Mouse (Mus musculus) right cerebral cortex, postnatal 25 days (tissue): Measurements from ENCODE around the gene Gripap1.
"Not testable (repeated sequence)": the region's sequence is repeated elsewhere in the genome, so short reads cannot be mapped to it uniquely, and the experiment has no call there.

Experiments
- DNase-seq: peaks from one replicate; pipeline ENCODE4 v3.0.0; 2022

The Gripap1 gene

DNA sequence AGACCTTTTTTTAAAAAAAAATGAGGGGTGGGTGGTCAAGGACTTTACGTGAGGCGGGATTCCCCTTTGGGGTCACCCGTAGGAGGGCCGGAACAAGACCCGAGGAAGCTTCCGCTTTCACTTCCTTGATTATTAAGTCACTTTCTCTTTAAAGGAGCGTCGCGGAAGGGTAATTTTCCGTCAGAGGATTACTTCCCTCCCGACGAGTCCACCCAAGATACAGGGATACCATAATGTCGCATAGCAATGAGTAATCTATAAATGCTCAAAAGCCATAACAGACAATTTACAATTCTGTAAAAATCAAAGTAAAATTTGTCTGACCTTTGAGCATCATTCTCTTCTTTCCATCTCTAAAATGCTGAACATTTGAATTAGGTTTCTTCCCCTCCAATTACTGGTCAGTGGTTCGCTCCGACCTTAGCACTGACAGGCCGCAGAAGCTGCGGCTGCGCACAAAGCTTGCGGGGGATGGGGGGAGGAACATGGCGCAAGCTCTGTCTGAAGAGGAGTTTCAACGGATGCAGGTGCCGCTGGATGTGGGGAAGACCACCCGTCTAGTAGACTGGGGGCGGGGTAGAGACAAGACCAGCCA is at the start of gene Gripap1:
Gene Gripap1, plus strand, starts transcription at position 224 of the 595 bp plus-strand sequence.
- DNase-seq, result peak; percentile 62

GRCm38 (mm10) chrX:7740082-7740819 is 49.3 kb upstream of the Gripap1 start:
- DNase-seq, result no peak

DNA sequence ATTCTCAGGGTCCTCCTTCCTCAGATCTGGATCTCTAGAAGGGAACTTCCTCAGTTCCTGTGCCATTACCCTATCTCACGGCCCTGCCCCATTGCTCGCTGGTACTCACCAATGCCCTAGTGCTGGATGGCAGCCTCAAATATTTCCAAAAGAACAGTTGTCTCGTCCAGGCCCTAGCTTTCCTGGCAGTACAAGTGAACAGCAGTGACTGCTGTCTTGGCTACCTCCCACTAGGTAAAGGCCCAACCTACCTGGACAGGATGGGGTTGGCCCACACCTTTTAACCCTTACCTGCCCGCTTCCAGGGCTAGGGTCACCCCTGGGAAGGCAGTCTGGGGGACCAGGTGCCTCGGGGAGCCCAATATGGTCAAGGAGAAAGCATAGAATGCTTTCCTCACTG is 48.5 kb upstream of the Gripap1 start:
- no peak for DNase-seq

- DNase-seq, result no peak
Observed at GRCm38 (mm10) chrX:7743470-7743869, 46.1 kb upstream of the Gripap1 start.

DNA sequence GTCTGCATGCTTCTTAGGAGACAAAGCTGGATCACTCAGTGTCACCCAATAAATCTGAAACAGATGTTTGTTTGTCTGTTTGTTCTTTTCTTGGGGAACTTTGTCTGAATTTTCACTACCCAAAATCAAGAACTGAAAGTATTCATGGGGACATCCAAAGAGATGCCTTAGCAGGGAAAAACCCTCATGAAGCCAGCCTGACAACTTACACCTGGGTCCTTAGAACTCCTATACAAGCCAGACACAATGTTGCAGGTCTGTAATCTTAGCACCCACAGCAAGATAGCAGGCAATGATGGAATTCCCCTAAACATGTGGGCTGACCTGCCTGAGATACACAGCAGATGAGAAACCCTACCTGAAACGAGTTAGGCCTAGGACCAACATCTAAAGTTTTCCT is 44.6 kb upstream of the Gripap1 start:
- no peak for DNase-seq

GRCm38 (mm10) chrX:7745429-7745828 is 44.1 kb upstream of the Gripap1 start:
- DNase-seq, result no peak

DNA sequence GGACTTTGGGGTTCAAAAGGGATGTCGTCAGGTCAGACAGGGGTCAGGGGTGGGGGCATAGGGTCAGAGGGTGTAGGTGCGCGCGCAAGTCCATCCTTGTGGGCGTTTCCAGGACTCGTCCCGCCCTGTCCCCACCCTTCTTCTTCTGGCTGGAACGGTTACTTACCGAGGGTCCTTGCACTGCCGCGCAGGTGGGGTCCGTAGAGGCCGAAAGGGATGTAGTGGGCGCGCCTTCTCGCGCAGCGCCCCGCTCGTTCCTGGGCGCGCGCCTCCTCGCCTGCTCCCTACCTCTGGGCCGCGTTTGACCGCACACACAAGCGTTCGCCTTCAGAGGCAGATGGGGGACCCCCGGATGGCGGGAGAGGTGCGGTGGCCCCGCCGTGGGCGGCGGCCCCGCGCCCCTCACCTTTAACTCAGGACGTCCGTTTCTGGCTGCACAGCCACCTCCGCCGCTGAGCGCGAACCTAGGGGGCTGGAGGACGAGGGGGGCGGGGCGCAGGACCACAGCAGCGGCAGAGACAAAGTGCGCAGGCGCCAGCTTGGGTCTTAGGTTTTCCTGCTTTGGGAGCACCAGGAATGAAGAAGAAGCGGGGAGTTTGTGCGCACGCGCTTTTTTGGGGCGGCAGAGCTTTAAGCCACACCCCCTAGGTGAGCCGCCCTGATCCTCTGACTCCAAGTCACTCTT is 39.0 kb upstream of the Gripap1 start, which contains the start of gene Ccdc120:
Gene Ccdc120, minus strand, starts transcription at position 474 of the 685 bp plus-strand sequence.
- peak; percentile 75 for DNase-seq

- DNase-seq, result not testable (repeated sequence)
Observed at GRCm38 (mm10) chrX:7753627-7754026, 35.9 kb upstream of the Gripap1 start.

- peak; percentile 87 for DNase-seq
Observed at GRCm38 (mm10) chrX:7762137-7762920, 27.2 kb upstream of the Gripap1 start, which contains the start of gene Tfe3. Tfe3 (plus strand) TSS chrX:7762560.

DNA sequence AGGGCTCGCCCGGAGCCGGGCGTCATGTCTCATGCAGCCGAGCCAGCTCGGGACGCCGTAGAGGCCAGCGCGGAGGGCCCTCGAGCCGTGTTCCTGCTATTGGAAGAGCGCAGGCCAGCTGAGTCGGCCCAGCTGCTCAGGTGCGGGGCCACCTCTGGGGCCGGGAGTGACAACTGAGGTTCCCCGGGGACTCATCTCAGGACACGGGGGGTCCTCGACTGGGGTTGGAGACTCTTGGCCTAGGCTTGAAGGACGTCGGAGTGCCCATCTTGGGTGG is 26.7 kb upstream of the Gripap1 start:
- no peak for DNase-seq

GRCm38 (mm10) chrX:7763631-7764393 is 25.8 kb upstream of the Gripap1 start:
- DNase-seq, result peak; percentile 6

DNA sequence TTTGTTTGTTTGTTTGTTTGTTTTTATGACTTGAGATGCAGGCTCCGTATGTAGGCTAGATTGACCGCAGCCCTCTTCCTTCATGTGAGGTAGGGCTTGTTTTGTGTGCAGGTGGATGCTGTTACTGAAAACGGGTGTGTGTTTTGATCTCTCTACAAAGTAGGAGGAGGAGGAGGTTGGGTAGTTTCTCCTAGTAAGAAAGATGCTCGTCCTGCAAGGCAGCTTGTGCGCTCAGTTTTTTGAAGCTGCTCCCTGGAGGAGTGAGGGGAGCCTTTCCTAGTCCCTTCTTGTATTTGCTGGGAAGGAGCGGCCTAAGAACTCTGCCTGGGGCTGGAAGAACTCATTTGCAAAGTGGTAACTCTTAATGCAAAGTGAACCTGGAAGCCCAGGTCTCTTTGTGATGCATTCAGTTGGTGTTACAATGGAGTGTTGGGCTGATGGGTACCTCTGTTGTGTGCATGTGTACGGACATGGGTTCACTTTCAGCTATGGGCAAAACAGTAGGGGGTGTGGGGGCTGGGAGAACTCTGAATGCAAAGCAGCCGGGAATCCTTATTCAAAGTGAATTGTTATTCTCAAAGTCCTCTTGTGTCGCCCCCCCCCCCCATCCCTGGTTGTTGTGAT is 24.8 kb upstream of the Gripap1 start:
- DNase-seq, result no peak

DNA sequence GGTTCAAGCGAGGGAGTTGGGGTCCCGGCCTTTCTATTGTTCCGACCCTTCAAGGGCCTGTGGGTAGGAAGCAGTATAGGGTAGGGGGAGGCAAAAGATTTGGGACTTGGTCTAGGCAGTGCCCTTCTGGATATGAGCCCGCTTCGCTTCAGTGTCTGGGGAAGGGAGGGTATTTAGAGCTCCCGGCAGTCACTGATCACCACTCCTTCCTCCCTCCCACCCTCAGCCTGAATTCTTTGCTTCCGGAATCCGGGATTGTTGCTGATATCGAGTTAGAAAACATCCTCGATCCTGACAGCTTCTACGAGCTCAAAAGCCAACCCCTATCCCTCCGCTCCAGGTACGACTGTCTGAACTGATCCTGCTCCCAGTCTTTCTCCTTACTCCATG is 24.3 kb upstream of the Gripap1 start:
- DNase-seq, result no peak

GRCm38 (mm10) chrX:7765764-7766163 is 23.8 kb upstream of the Gripap1 start:
- DNase-seq, result peak; percentile 37

GRCm38 (mm10) chrX:7769302-7770017 is 20.1 kb upstream of the Gripap1 start:
- DNase-seq, result no peak

DNA sequence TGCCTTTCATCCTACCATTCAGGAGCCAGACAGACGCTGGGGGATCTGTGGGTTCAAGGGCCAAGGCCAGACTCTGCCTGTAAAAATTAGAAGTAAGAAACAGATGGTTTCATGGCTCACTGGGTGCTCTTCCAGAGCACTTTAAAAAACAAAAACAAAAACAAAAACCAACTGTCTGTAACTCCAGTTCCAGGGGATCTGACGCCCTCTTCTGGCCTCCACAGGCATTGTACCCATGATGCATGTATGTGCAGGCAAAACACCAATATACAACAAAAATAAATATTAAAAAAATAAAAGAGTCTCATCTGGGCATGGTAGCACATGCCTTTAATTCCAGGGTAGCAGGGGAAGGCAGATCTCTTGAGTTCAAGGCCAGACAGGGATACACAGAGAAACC is 16.8 kb upstream of the Gripap1 start:
- DNase-seq, result no peak

- no peak for DNase-seq
Observed at GRCm38 (mm10) chrX:7775501-7776205, 13.9 kb upstream of the Gripap1 start.

GRCm38 (mm10) chrX:7776329-7777082 is 13.1 kb upstream of the Gripap1 start:
- DNase-seq, result peak; percentile 35

GRCm38 (mm10) chrX:7778450-7779244 is 10.9 kb upstream of the Gripap1 start:
- DNase-seq, result no peak
